Mouse (Mus musculus) frontal cortex, postnatal 36 days (tissue): ENCODE results near the gene Atg3.

Experiments used
- DNase-seq, 2 experiments: peaks; one replicate each; pipeline ENCODE4 v3.0.0; 2022; ENCODE audit warnings: low spot score in 2 of 2

The Atg3 gene

DNA sequence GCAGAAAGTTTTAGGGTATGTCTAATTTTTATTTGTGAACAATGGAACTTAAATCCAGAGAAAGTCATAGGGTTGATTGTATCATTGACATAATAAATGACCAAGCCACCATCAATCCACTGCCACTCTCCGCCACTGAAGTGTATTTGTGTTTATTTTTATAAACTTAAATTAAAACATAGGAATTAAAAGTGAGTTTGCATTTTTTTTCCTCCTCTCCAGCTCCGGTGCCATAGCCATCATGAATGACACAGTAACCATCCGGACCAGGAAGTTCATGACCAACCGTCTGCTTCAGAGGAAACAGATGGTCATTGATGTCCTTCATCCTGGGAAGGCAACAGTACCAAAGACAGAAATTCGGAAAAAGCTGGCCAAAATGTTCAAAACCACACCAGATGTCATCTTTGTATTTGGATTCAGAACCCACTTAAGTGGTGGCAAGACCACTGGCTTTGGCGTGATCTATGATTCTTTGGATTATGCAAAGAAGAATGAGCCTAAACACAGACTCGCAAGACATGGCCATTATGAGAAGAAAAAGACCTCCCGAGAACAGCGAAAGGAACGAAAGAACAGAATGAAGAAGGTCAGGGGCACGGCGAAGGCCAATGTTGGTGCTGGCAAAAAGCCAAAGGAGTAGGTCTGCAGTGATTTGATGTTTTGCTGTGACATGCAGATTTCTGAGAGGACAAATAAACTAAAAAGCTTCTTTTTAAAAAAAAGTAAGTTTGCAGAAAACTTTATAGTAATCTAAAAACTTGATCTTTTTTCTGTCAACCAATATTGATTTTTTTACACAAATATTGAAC lies 46.5 kb downstream of the Atg3 start:
- no peak for DNase-seq

DNA sequence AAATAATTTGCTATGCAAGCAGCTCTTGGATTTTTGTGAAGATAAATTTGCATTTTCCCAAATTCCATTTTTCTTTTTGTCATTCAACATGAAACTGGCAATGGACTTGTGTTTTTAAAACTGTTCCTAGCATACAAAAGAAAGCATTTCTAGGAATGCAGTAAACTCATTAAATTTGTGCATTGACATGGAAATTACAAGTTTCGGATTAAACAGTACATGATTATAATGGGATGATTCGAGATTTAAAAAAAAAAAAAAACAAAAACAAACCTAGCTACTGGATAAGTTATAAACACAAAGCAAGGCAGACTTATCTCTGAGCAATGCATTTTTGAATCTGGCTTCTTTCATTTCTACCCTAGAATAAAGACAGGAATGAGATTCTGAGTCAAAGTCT lies 63.4 kb downstream of the Atg3 start:
- DNase-seq = no peak

DNA sequence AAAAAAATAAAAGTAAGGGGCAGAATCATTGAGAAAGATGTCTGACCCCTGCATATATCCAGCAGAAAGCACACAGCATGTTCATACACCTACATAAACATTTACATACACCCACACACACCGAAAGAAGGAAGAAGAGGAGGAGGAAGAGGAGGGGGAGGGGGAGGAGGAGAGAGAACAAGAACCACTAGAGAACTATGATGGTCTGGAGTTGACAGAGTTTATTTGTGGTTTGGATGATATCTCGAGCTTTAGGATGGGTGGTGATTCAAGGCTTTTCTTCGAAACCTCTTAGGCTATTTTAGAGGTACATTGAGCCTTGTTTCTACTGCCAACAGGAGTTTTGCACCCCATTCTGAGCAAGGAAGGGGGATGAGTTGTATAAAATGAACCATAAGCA lies 64.2 kb downstream of the Atg3 start:
- no peak for DNase-seq

DNA sequence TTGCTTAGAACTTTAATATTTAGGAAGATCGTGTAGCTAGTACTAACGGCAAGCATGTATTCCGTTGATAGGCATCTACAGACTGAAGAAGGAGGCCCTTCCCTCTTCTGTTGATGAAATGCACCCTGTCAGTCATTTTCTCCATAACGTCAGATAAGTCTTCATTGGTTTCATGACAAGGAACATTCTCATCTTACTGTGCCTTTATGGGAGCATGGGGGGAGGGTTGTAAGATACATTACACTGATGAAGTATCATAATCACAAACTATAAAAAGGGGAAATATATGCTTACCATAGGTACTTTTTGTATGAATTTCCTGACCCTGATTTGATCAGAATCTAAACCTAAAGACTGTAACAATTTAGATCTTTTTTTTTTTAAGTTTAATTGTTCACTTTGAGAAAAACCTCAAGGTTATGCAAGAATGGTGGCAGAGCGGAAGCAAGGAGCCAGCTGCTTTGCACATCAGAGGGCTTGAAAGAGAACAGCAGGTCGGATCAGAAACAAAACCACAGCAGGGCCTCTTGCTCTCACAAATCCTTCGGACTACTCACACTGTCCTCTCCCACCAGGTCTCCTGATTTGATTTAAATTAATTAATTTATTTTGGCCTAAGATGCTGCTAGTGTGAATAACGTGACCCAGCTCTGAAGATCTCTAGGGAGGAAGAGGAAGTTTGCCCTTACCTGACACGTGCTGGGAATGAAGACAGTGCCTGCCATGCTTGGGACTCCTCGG lies 65.2 kb downstream of the Atg3 start, which contains the start of gene Btla:
Btla (plus strand) TSS at position 668 of the 741 bp plus-strand sequence.
- no peak for DNase-seq

DNA sequence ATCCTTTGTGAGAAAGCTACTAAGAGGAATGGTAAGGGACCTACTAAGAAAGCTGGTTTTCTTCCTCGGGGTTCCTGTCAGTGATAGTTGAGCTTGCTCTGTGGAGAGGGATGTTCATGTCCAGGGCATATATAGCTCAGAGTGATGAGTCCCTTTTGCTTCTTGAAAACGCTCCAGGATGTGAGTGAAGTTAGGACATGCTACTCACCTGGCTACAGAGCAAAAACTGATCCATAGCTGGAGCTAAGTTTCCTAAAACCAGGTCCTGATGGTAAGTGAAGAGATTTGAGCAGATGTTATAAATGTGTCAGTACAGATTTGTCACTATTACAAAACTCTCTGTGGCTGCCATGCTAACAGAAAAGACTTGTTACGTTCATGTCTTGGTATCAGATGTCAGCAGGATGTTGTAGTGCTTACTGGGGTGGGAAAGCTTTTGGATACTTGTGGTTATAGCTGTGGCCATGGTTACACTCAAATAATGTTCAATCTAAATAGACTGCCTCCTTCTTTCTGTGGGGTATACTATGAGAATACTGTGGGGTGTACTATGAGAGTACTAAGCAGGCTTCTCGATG lies 65.9 kb downstream of the Atg3 start:
- DNase-seq = no peak

DNA sequence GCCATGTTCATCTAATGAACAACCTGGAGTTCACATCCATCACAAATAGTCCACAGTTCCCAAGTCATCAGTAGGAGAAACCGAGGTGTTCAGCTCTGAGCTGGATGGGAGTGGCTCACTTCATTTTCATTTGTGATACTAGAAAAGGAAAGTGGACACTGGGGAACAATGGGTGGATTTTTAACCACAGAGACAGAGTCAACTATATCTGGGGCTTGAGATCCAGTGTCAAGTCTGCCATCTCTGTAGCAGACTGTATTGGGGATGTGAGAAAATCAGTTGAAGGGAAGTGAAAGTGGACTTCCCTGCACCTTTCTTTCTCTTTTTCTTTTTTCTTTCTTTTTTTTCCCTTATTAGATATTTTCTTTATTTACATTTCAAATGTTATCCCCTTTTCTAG lies 68.4 kb downstream of the Atg3 start:
- no peak for DNase-seq

DNA sequence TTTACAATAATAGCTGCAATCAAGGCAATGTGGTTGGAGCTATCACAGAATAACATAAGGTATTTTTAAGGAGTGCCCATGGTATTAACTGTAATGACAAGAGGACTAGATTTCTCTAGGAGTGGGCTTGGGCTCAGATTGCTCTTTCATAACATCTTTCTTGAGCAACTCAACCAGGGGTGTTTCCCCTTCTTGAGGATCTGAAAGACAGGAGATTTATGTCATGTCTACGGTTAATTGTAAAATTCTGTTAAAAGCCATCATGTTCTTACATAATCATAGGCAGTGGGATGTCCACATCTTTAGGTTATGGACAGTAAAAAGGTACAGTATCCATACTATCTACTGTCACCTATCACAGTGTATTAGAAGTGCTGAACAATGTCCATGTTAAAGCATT lies 72.7 kb downstream of the Atg3 start:
- DNase-seq = no peak

DNA sequence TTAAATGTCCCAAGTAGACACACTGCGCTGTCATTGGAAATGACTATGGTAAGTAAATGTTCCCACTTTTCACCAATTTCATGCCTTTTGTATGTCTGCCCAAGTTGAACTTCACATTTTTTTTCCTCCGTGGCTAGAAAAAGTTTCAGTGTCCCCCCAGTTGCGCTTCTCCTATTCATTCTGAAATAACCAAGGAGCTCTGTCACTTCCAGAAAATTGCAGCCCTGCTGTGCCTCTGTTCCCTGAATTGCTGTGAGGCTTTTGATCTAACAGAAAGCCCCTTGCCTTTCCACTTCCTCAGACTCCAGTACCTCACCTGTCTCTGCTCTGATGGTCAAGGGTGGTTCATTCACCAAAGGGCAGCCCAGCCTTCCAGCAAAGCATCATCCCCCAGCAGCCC lies 74.4 kb downstream of the Atg3 start:
- DNase-seq = no peak
